Mouse (Mus musculus) C2C12 (cell line): Measurements from ENCODE around the gene Ddt. TPM values are rescaled to one million over a fixed set of nuclear protein-coding genes. Genes with fewer than 3 reads are reported as not detected.

Experiments
- H3K27me3 ChIP-seq: one replicate; pipeline ENCODE4 v1.6.1; 2011; ENCODE audit not compliant: control insufficient read depth, insufficient read depth, insufficient read length
- H3K36me3 ChIP-seq: one replicate; pipeline ENCODE4 v1.6.1; 2011; ENCODE audit not compliant: control insufficient read depth, insufficient read depth
- H3K4me3 ChIP-seq: one replicate; pipeline ENCODE4 v1.5.1; 2011; ENCODE audit warnings: mild to moderate bottlenecking, control low read depth; ENCODE audit not compliant: poor library complexity, insufficient read depth, severe bottlenecking
- H3K79me2 ChIP-seq: one replicate; pipeline ENCODE4 v1.6.1; 2011; ENCODE audit not compliant: control insufficient read depth, insufficient read depth
- H3K79me3 ChIP-seq: one replicate; pipeline ENCODE4 v1.6.1; 2011; ENCODE audit warnings: low read depth, control low read depth
- H3ac ChIP-seq: one replicate; pipeline ENCODE3; 2011; ENCODE audit warnings: low read depth; ENCODE audit not compliant: control insufficient read depth, insufficient read length
- CEBPB ChIP-seq: IDR thresholded peaks from one replicate; pipeline ENCODE4 v1.6.1; 2011; ENCODE audit warnings: low read depth, mild to moderate bottlenecking, control low read depth, moderate library complexity
- CTCF ChIP-seq: IDR thresholded peaks from one replicate; pipeline ENCODE4 v1.5.1; 2011; ENCODE audit not compliant: control insufficient read depth, insufficient read depth, insufficient read length
- FOSL1 ChIP-seq: IDR thresholded peaks from one replicate; pipeline ENCODE4 v1.8.0; 2011; ENCODE audit warnings: mild to moderate bottlenecking, low read length; ENCODE audit not compliant: poor library complexity, insufficient read depth, severe bottlenecking
- MAX ChIP-seq: IDR thresholded peaks from one replicate; pipeline ENCODE4 v1.6.1; 2011; ENCODE audit warnings: mild to moderate bottlenecking, control low read depth
- MYOD1 ChIP-seq: IDR thresholded peaks from one replicate; pipeline ENCODE4 v1.6.1; 2011; ENCODE audit warnings: low read depth; ENCODE audit not compliant: control insufficient read depth, insufficient read length
- MYOG ChIP-seq: IDR thresholded peaks from one replicate; pipeline ENCODE4 v1.6.1; 2011; ENCODE audit not compliant: control insufficient read depth, insufficient read length; ENCODE audit errors: extremely low read depth
- USF1 ChIP-seq: IDR thresholded peaks from one replicate; pipeline ENCODE4 v1.6.1; 2011; ENCODE audit warnings: low read depth, mild to moderate bottlenecking, control low read depth, moderate library complexity
- polyA plus RNA-seq: library from polyadenylated mRNA; unstranded; fragments of >200 nt; fragmentation: generic; extraction: Trizol; gene quantifications from one replicate; pipeline ENCODE4 v1.2.1, GENCODE M21; 2012; ENCODE audit warnings: missing spikeins

Ddt gene
- polyA plus RNA-seq, 1 experiment, result 27.9 TPM

DNA sequence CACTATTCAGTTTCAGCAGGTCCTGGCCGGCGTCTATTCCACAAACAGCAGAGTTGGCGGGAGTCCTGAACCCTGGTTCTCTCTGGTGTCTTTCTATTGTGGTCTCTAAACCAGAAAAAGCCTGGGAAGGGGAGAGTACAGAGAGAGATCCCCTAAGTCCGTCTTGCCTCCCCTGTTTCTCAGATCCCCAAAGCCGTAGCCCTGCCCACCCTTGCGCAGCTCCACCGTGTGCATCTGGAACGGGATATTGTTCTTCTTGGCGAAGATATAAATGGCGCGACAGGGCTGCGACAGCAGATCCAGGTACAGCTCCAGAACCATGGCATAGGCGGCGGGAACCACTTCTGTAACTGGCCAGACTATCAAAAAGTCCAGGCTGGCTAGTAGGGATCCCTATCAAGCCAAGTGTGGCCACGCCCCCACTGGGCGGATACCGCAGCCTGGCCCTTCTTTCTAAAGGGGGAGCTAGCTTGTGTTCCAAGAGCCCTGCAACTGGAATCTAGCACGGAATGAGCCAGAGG is 25.0 kb upstream of the Ddt start, which contains the start of gene Gstt1:
Gene Gstt1 (minus strand): TSS at position 409 of the 521 bp plus-strand sequence.
- H3K36me3 ChIP-seq, result no peaks in the 10 kb centered on the region

DNA sequence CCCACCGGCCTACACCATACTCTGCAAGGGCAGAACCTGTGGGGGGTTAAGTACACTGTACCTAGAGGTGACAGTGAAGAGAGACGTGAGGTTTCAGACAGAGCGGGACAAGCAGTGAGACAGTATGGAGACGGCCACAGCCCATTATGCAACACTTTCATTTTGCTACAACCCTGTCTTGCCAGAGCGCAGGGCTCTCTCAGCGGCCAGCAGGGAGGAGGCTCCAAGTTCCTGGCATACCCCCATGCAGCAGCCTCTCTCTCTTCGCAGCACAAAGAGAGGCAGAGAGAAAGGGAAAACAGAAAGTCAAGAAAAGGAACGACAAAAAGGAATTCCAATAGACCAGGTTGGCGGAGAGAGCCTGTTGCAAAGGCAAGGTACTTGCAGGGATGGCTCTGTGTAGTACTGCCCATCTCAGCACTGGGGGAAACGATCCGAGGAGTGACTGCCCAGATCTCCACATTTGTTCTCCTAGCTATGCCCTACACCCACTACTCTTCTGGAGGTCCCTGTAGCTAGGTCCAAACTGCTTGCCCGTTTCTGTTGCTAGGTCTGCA is 24.5 kb upstream of the Ddt start:
- TF ChIP-seq MAX, result no peak
- no peak for TF ChIP-seq MYOD1
- peak; percentile 45 for TF ChIP-seq CEBPB
- TF ChIP-seq FOSL1, result no peak
- no peak for TF ChIP-seq USF1
- no peak for TF ChIP-seq MYOG

More for the DNA sequence above, 25.0 kb upstream of the Ddt start, which contains the start of gene Gstt1:
- Histone ChIP-seq H3K27me3 (peaks cover 11% of the 10 kb centered on the region), H3K79me2 (no peaks in the 10 kb centered on the region), H3K4me3 (peak within 1 kb of the TSS; percentile 11), H3K79me3 (no peaks in the 10 kb centered on the region), H3ac (peak within 1 kb of the TSS; percentile 39)
- TF ChIP-seq MAX (no peak), CEBPB (no peak), MYOG (no peak), FOSL1 (no peak), USF1 (no peak), CTCF (no peak), MYOD1 (no peak)

DNA sequence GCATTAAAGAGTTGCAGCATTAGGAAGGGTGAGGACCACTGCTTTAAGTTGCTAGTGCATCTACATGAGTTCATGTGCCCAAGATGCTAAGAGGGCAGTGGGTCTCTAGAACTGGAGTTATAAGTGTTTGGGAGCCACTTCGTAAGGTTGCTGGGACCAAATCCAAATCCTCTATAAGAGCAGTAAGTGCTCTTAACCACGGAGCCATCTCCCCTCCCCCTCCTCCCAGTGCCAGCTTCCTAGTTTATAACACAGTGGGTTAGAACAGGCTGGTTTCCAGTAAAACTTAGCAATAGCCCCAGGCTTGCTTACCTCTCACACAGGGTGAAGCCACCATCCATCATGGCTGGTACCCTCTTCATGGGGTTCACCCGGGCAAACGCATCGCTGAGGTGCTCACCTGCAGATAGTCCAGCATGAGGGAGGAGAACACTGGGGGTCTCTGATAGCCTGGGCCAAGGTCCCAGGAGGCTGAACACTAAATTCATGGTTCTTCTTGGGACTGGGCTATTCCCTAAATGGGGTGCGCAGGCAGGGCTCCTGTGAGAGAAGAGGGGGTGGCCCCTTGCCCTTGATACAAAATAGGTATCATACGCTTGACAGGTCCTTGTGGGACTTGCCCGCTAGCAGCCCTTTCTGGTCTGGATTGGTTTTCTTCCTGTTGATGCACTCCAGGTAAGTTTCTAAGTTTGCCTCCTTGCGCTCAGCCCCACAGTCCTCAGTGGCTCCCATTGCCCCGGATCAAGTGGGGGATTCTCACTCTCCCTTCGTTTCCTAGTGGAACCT is 23.7 kb upstream of the Ddt start:
- no peaks in the 10 kb centered on the region for H3K79me2 ChIP-seq
- peaks cover 14% of the 10 kb centered on the region for H3K27me3 ChIP-seq
- H3ac ChIP-seq, result no peak overlapping the region
- TF ChIP-seq CTCF (no peak), FOSL1 (no peak), MYOG (no peak), MYOD1 (no peak), USF1 (no peak), MAX (no peak), CEBPB (no peak)
- no peaks in the 10 kb centered on the region for H3K79me3 ChIP-seq
- H3K36me3 ChIP-seq, result no peaks in the 10 kb centered on the region
- H3K4me3 ChIP-seq, result no peak overlapping the region

More for the DNA sequence above, 24.5 kb upstream of the Ddt start:
- Histone ChIP-seq H3ac (peak overlapping the region; percentile 39), H3K36me3 (no peaks in the 10 kb centered on the region), H3K27me3 (peaks cover 13% of the 10 kb centered on the region), H3K79me2 (no peaks in the 10 kb centered on the region), H3K79me3 (no peaks in the 10 kb centered on the region), H3K4me3 (peak overlapping the region; percentile 11)

DNA sequence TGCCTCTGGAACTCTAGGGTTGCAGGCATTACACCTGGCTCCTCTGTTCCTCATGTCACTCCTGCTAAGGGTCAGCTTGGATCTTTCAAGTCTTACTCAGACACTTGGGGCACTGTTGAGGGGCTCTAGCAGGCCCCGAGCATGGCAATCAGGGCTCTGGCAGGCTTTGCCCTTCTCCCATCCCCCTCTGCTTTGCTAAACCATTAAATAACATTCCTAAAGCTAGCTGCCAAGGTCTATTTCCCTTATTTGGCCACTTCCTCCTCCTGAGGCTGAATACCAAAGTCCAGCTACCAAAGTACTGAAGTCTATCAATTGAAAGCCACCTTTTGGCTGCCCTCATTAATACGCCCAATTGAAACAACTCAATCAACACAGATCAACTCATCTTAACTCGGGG is 21.7 kb upstream of the Ddt start:
- Histone ChIP-seq H3K36me3 (no peaks in the 10 kb centered on the region), H3K79me3 (no peaks in the 10 kb centered on the region), H3K4me3 (no peak overlapping the region), H3K79me2 (no peaks in the 10 kb centered on the region), H3K27me3 (peaks cover 3% of the 10 kb centered on the region), H3ac (no peak overlapping the region)
- no peak for TF ChIP-seq CEBPB
- TF ChIP-seq MAX, result no peak
- TF ChIP-seq MYOD1, result no peak
- no peak for TF ChIP-seq FOSL1
- no peak for TF ChIP-seq CTCF
- no peak for TF ChIP-seq MYOG
- TF ChIP-seq USF1, result no peak

DNA sequence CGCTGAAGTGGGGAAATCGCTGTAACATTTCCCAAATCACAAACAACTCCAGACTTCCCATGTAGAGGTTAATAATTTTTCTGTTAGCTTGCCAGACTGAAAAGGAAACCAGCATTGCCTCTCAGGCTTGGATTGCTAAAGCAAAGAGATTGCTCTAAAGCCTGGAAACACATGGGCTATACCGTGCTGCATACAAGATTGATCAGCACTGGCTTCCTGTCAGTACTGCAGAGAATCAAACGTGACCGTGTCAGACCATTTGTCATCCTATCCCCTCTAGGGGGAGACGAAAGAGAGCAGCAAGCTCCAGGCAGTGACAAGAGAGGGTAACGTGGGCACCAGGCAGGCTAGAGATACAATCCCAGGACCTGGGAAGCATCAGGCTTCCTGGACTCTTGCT is 17.6 kb upstream of the Ddt start:
- no peak overlapping the region for H3K4me3 ChIP-seq
- no peaks in the 10 kb centered on the region for H3K79me2 ChIP-seq
- no peaks in the 10 kb centered on the region for H3K79me3 ChIP-seq
- TF ChIP-seq CTCF, result no peak
- TF ChIP-seq MAX, result no peak
- TF ChIP-seq MYOD1, result no peak
- no peak for TF ChIP-seq FOSL1
- TF ChIP-seq MYOG, result no peak
- H3K36me3 ChIP-seq, result no peaks in the 10 kb centered on the region
- H3ac ChIP-seq, result no peak overlapping the region
- H3K27me3 ChIP-seq, result peaks cover 3% of the 10 kb centered on the region
